8 mouse cellular contexts compared by ENCODE assay signal in the genomic region with DNA sequence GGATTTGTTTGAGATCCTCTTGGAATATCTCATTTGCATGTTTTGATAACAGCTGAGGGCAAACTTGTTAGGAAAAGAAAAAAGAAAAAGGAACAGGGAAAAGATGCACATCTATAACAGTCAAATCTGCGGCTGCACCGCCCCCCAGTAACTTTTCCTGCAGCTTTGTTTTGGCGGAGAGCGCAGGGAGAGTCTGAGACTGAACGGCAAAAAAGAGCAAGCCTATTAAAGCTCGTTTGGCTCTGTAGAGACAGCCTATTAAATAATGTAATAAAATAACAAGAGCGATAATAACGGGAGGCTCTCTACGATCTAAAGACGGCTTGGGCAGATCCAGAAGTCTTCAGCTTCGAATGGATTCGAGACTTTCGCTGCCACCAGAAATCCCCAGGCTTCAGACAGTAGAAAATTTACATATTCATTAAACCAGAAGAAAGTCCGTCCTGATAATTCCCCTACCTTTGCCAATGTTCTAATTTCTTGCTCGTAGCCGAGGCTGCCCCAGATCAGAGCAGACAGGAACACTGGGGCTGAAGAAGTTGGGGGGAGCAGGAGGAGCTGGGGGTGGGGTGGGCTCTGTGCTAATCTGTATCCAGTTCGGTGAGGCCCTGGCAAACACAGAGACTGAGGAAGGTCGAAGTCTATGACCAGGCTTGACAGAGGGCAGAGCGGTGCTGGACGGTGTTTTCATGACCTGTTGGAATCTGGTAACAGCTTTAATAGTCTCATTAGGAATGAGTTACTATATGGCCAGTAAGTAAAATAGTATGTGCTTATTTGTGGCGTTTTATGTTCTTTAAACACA. TPM values are rescaled to one million over a fixed set of nuclear protein-coding genes. Genes with fewer than 3 reads are reported as not detected.
DNase-seq lines count a peak whose midpoint lies in the region; ATAC-seq and TF ChIP-seq lines count a peak whose summit lies in the region.

No protein-coding gene starts in this region.

- H3K27ac ChIP-seq in left cerebral cortex, adult 2 months, result peak overlapping the region; percentile 21; the same call in 1 of the 2 replicates
- H3K27ac ChIP-seq in heart, embryonic 11.5 days (ENCODE audit: low read depth, low read length), result peak overlapping the region; percentile 31; the same call in 1 of the 2 replicates
- H3K27ac ChIP-seq in kidney, postnatal 0 days, result no peak overlapping the region

- H3K27me3 ChIP-seq in heart, embryonic 11.5 days (ENCODE audit: control insufficient read depth, insufficient read depth, low read length), result peaks cover 37% of the 10 kb centered on the region
- H3K27me3 ChIP-seq in kidney, postnatal 0 days (ENCODE audit: insufficient read depth, low read length), result peaks cover 33% of the 10 kb centered on the region

- intact Hi-C loops in left cerebral cortex, adult 2 months (cut with DNase I), result loop anchor here (5.0 kb wide), 1 partner anchor 88 kb away; the partner anchor contains the start of gene Gorab
- intact Hi-C loops in left cerebral cortex, postnatal 36 days (cut with DNase I), result loop anchor here (10.0 kb wide), 1 partner anchor 159 kb away; no protein-coding TSS in a partner anchor

- ATAC-seq in heart, embryonic 11.5 days (replicated peaks; ENCODE audit: insufficient number of reproducible peaks, low FRiP score, low TSS enrichment), result no peak
- ATAC-seq in kidney, postnatal 0 days (replicated peaks; ENCODE audit: low FRiP score, low read depth), result no peak

- under 1% methylated on average over 21 of the region's 21 CpGs for WGBS in heart, embryonic 11.5 days (ENCODE audit: insufficient replicate concordance)
- 1% methylated on average over 21 of the region's 21 CpGs for WGBS in kidney, postnatal 0 days

- H3K4me1 ChIP-seq in heart, embryonic 11.5 days (ENCODE audit: control insufficient read depth, insufficient read depth, low read length), result peaks cover 7% of the 10 kb centered on the region
- peaks cover 6% of the 10 kb centered on the region; the same call in 1 of the 2 replicates for H3K4me1 ChIP-seq in kidney, postnatal 0 days (replicated peaks; ENCODE audit: insufficient read depth, low read length)

- peak overlapping the region; percentile 49 for H3K9ac ChIP-seq in heart, embryonic 11.5 days (ENCODE audit: low read depth, low read length)
- no peak overlapping the region for H3K9ac ChIP-seq in kidney, postnatal 0 days (ENCODE audit: low read depth, low read length)

- peak overlapping the region; percentile 97 for H3K4me2 ChIP-seq in heart, embryonic 11.5 days
- peak overlapping the region; percentile 97 for H3K4me2 ChIP-seq in kidney, postnatal 0 days (ENCODE audit: low read length)

- DNase-seq in left cerebral cortex, adult 2 months (ENCODE audit: extremely low spot score in 1 of 2, low spot score in 2 of 2), result no peak
- DNase-seq in left cerebral cortex, postnatal 36 days (ENCODE audit: low spot score in 2 of 2), result no peak
- peak; percentile 70 for DNase-seq in kidney, postnatal 0 days (ENCODE audit: low spot score)
- peak; percentile 51 for DNase-seq in neural tube, embryonic 10.5 days (ENCODE audit: extremely low spot score, low spot score)
- no peak for DNase-seq in thymus, postnatal 36 days
- no peak for DNase-seq in thymus, postnatal 0 days (ENCODE audit: low spot score)
- DNase-seq in lung, postnatal 25 days (ENCODE audit: low spot score), result no peak

- H3K4me3 ChIP-seq in left cerebral cortex, adult 2 months, result peak overlapping the region; percentile 52
- peak overlapping the region; percentile 64 for H3K4me3 ChIP-seq in heart, embryonic 11.5 days (ENCODE audit: low read depth, low read length)
- H3K4me3 ChIP-seq in kidney, postnatal 0 days (replicated peaks; ENCODE audit: low read depth, low read length), result peak overlapping the region; percentile 54

- TF ChIP-seq CTCF in left cerebral cortex, adult 2 months (IDR thresholded peaks at IDR 0.05), result no peak
- no peak for TF ChIP-seq CTCF in kidney, postnatal 0 days (IDR thresholded peaks at IDR 0.05; ENCODE audit: low read depth)

- H3K9me3 ChIP-seq in heart, embryonic 11.5 days (replicated peaks; ENCODE audit: control insufficient read depth, low read length), result no peaks in the 10 kb centered on the region
- H3K9me3 ChIP-seq in kidney, postnatal 0 days (replicated peaks; ENCODE audit: low read length), result no peaks in the 10 kb centered on the region

- no peaks in the 10 kb centered on the region for H3K36me3 ChIP-seq in heart, embryonic 11.5 days (ENCODE audit: control insufficient read depth, insufficient read depth, low read length)
- no peaks in the 10 kb centered on the region for H3K36me3 ChIP-seq in kidney, postnatal 0 days (ENCODE audit: insufficient read depth, low read length)

RNA-seq across cellular contexts. Expression of gene Prrx1, which starts 0.6 kb away (rescaled TPM):
- 1 to 10 TPM; 4.4 to 6.1 TPM for total RNA-seq in left cerebral cortex, adult 2 months (2021)
- 1 to 10 TPM; 5.2 to 5.3 TPM for total RNA-seq in left cerebral cortex, postnatal 36 days (2021)
- 9.1 and 9.7 TPM in 2 replicates for polyA plus RNA-seq in heart, embryonic 11.5 days (2014; fragmentation: Nextera tagmentation; extraction: Ambion mirVana)
- 3.4 and 4.0 TPM in 2 replicates for polyA plus RNA-seq in kidney, postnatal 0 days (2015; fragmentation: Nextera tagmentation; extraction: Ambion mirVana)
- polyA plus RNA-seq in thymus, postnatal 0 days (2015; fragmentation: Nextera tagmentation; extraction: Ambion mirVana), result 2.1 and 2.9 TPM in 2 replicates

Comparison
In these comparisons a context has a peak if more than half of its experiments do, and no peak if none do; other contexts are left out.
1. DNase-seq: peak in kidney, postnatal 0 days (single experiment) and neural tube, embryonic 10.5 days (single experiment); none in left cerebral cortex, adult 2 months (0 of 2), left cerebral cortex, postnatal 36 days (0 of 2), thymus, postnatal 36 days (0 of 2), thymus, postnatal 0 days (single experiment) and lung, postnatal 25 days (single experiment).
2. Peak in every context shown above with its lines, with median percentiles within 50 percentile points of each other: H3K4me3 ChIP-seq.